Comparison of ENCODE assay signal across 16 mouse cellular contexts in the genomic region with DNA sequence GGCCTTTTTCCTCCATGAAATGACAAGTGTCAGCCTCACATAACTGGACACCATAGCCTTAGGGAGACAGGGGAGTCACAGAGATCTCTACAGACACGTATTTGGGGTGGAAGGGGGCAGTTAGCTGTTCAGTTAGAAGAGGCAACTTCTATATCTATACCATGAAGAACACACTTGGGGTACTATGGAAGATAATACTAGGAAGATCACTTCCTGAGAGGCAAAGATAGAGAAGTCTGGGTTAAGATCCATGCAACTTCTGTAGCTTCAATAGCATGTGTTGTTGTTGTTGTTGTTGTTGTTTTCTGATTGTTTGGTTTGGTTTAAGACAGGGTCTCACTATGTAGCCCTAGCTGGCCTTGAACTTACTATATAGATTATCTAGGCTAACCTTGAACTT.
"Had no signal": no experiment of that assay in that cellular context is flagged by ENCODE, and none has a peak within 500 bp of the region (broad histone marks: within the 10 kb centered on the region; RNA-seq: fewer than 3 reads in every experiment).

No protein-coding gene starts in this region.

- H3K4me3 ChIP-seq: neural tube, embryonic 13.5 days; neural tube, embryonic 15.5 days; stomach, embryonic 15.5 days had no signal

- H3K27ac ChIP-seq: neural tube, embryonic 13.5 days; neural tube, embryonic 15.5 days; stomach, embryonic 15.5 days; stomach, postnatal 0 days had no signal

- H3K4me1 ChIP-seq: stomach, embryonic 15.5 days had no signal

- DNase-seq: retina, postnatal 1 day; right cerebral cortex, adult 18-20 months; right cerebral cortex, postnatal 14 days; right cerebral cortex, postnatal 25 days; right cerebral cortex, postnatal 4 days; spleen, adult 18-20 months; thymus, adult 18-20 months; thymus, adult 2 months; thymus, postnatal 14 days; thymus, postnatal 25 days; thymus, postnatal 36 days; thymus, postnatal 4 days had no signal

- H3K27me3 ChIP-seq: neural tube, embryonic 13.5 days; neural tube, embryonic 15.5 days; stomach, embryonic 15.5 days had no signal

- H3K9me3 ChIP-seq: neural tube, embryonic 13.5 days; neural tube, embryonic 15.5 days; stomach, embryonic 15.5 days had no signal

- H3K9ac ChIP-seq: neural tube, embryonic 13.5 days; neural tube, embryonic 15.5 days; stomach, embryonic 15.5 days had no signal

- H3K36me3 ChIP-seq: neural tube, embryonic 13.5 days; neural tube, embryonic 15.5 days; stomach, embryonic 15.5 days had no signal
